Mouse (Mus musculus) ovary, postnatal 14 days (tissue): Measurements from ENCODE around the gene Prex1.

Source experiments
- DNase-seq: peaks from one replicate; pipeline ENCODE4 v3.0.0; 2022; ENCODE audit warnings: low spot score

The Prex1 gene

DNA sequence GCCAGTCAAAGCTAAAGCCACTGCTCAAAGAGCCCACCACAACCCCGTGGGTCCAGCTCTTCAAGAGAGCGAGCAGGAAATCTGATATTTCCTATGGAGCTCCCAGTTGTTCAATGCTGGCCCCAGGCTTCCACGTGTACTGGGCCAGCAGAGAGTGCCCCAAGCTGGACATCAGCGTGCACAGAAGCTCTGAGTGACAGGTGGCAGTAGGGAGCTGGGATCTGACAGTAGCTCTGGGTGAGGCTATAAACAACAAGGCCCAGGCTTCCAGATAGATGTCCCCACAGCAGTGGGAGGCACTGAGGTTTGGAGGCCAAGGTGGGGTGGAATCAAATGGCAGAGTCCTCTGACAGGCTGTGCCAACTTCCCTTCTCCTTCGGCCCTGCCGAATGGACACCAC, 107.6 kb downstream of the Prex1 start:
- no peak for DNase-seq

- DNase-seq = no peak
Measured at GRCm38 (mm10) chr2:166605164-166605831, 108.3 kb downstream of the Prex1 start.

DNA sequence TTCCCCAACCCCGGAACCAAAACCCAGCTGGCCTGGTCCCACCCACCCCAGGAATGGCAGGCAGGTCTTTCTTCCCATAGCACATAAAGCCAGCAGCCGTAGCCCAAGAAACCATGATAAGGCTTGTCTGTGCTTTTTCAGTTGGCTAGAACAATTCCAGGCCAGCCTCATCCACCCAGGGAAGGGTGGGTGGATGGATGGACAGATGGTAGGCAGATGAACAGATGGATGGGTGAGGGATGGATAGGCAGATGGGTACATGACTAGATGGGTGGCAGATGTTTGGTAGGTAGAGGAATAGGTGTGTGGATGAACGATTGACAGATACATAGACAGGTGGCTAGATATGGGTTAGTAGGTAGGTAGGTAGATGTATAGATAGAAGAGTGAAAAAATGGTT, 110.7 kb downstream of the Prex1 start:
- DNase-seq = no peak

- DNase-seq = no peak
Measured at GRCm38 (mm10) chr2:166601420-166601819, 112.2 kb downstream of the Prex1 start.

- DNase-seq = no peak
Measured at GRCm38 (mm10) chr2:166598453-166599155, 115.0 kb downstream of the Prex1 start.

GRCm38 (mm10) chr2:166597763-166598162, 115.9 kb downstream of the Prex1 start:
- no peak for DNase-seq

DNA sequence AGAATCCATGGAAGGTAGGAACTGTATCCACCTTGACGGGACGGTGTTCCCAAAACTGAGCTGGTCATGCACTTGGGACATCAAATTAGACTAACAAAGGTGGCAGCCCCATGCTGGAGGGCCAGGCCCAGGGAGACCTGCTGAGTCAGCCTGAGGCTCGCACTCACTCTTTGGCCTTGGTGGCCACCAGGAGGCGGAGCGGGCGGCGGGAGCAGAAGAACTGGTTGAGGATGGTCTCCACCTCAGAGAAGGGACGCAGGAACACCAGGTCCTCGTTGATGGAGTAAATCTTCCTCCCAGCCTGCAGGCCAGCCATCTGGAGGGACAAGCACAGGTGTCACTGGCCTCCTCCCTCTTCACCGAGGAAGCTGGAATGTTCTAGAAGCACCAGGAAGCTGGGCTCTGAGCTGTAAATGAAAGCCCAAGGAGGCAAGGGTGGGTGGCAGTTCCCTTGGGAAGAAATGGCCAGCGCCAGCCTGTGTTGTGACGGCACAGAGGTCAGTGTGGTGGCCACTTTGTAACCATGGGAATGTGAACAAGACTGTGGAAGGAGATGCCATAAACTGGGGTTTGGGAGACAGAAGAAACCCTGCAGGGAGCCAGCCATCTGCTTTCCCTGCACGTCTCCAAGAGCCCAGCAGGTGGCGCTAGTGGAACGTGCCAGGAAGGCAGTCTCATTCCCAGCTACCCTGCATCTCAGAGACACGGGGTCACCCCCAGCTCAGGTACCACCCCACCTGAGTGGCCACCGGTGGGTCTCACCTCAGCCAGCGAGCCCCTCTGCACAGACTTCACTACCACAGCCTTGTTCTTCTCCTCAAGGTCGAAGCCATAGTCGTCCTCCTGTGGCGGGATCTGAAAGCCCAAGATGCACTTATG, 121.4 kb downstream of the Prex1 start:
- peak; percentile 73 for DNase-seq

DNA sequence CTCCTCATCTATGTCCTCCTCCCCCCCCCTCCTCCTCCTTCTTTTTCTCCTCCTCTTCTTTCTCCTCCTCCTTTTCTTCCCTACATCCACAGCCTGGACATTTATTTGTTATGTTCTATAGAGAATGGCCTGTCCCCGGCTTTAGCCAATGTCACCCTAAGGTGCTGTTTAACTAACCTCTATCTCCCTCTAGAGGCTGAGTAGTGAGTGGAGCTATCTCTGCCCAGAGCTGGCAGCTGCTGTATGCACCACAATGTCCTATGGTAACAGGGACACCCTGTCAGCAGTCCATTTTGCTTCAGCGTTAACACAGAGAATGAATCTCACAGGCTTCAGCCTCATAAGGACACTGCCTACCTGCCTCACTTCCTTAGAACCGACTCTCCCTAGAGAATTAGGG, 129.1 kb downstream of the Prex1 start:
- DNase-seq = no peak

- no peak for DNase-seq
Measured at GRCm38 (mm10) chr2:166583292-166583691, 130.3 kb downstream of the Prex1 start.

DNA sequence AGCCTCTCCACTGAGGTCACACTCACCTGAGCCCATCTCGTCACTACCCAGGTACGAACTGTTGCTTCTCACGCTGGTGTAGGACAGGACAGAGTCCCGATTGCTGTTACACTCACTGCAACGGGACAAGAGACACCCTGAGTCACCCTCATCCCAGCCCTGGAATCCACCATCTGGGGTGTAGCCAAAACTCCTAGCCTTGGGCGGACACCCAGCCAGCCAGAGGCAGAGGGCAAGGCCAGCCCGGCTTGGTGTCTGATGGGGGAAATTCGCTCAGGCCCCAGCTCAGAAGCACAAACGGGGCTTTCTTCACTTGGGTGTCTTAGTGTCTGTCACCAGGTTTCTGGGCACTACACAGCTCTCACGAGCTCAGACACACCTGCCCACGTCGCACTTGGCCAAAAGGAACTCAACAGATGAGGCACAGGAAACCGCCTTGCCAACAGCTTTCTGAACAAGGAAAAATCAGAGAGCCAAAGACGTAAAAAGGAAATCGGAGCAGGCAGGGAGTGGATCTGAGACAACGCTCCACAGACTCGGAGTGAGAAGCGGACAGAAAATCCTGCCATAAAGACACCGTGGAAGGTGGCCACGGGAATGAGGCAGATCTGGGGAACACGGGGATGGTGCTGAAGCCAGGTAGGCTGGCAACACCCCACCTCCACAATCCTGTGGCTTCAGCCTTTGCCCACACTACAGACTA, 131.6 kb downstream of the Prex1 start:
- DNase-seq = no peak

DNA sequence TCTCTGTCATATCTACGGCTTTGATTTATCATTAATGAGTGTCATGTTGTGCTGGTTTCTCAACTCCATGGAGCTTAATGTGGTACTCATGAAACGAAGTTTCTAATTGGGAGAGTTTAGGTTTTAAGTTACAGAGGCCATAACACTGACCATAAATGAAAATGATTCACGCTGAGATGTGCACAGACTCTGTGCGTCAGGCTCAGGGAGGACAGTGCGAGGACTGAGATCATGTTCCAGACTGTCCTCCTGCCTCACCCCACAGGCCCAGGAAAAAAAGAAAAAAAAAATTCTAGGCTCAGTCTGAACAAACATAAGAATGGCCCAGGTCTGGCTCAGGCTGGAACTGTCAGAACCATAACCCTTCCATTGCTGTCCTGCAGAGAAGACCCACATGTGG, 133.8 kb downstream of the Prex1 start:
- no peak for DNase-seq

DNA sequence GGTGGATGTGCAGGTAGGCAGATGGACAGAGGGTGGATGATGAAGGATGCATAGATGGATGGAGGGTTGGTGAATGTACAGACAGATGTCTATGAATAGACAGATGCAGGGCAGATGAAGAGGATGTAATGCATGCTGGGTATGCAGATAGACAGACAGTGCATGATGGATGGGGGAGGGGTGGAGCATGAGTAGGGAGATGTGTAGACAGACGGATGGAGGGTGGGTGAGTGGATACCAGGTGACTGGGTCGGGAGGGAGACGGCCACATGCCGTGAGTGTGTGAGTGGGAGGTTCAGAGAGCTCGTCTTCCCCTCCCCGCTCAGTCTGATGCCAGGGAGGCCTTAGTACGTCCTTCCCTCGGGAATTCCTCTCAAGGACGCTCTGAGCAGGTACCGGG, 134.3 kb downstream of the Prex1 start:
- DNase-seq = no peak

GRCm38 (mm10) chr2:166575419-166575818, 138.2 kb downstream of the Prex1 start:
- no peak for DNase-seq

DNA sequence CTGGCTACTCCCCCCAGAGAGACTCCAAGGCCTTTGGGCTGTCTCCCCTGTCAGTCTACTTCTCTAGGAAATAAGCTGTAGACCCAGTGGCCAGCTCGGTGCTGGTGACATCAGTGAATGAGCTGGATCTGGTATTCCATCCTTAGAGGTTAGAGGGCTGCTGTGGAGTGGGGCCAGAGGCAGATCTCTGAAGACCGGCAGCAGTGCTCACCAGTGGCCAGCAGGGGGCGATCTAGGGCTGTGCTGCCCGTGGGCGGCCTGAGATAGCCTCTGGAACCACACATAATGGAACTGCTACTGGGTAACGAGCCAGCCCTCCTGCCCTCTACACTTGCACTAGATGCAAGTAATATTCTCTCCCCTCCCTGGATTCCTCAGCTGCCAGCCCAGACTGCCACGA, 138.7 kb downstream of the Prex1 start:
- DNase-seq = peak; percentile 62

GRCm38 (mm10) chr2:166573621-166574020, 140.0 kb downstream of the Prex1 start:
- DNase-seq = no peak

GRCm38 (mm10) chr2:166572297-166572696, 141.3 kb downstream of the Prex1 start:
- DNase-seq = no peak

GRCm38 (mm10) chr2:166569182-166569581, 144.4 kb downstream of the Prex1 start:
- no peak for DNase-seq

DNA sequence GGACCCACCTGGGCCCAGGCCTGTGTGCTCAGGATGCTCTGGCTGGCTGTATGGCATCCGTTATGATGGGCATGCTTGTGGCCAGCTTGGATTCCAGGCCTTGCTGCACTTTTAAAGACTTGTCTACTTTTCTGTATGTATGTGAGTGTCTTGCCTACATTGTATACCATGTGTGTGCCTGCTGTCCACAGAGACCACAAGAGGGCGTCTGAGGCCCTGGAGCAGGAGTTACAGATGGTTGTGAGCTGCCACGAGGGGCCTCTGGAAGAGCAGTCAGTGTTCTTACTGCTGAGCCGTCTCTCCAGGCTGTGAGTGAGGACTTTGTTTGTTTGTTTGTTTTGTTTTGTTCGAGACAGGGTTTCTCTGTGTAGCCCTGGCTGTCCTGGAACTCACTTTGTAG, 148.1 kb downstream of the Prex1 start:
- DNase-seq = no peak

DNA sequence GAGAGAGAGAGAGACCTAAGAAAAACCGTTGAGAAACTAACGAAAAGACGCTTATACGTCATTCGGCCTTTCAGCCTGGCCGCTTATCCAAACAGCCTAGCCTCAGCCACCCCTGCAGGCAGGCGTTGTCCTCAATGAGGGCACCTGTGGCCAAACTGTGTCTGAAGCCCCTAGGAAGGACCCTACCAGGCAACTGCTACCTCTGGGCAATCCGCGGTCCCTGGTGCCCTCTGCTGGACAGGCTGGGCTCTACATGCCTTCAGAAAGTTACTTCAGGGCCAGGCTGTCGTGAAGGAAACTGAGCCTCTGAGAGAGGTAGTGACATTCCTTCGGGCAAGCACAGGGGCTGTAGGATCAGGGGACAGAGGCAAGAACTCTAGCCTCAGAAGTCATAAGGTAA, 149.2 kb downstream of the Prex1 start:
- peak; percentile 60 for DNase-seq

DNA sequence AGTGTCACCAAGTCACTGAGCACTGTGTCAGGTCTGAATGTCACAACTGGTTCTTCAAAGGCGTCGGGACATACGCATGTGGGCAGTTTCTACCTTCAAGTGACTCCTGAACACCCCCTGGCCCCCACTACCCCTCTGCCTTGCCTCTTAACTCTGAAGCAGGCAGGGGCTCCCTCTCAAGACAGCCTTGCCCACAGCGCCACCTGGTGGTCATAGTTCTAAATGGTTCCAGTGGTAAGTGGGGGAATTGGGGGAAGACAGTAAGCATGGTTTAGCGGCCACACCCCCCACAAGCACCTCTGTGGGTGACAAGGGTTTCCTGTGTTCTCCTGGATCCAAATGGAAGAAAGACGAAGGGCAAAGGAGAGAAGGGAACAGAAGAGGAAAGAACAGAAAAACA, 149.7 kb downstream of the Prex1 start:
- peak; percentile 95 for DNase-seq

DNA sequence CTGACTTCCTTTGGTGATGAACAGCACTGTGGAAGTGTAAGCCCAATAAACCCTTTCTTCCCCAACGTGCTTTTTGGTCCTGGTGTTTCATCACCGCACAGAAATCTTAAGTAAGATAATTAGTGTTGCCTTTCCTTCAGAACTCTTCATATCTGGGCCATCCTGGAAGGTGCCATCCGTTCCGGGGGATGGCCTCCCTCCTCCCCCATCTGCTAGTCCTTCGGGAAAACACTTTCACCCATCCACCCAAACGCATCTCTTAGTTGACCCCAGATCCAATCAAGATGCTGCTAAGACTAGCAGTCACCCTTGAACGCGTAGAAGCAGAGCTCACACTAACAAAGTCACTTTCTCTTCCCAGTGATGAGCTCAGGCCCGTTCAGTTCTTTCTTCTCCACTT, 150.6 kb downstream of the Prex1 start:
- no peak for DNase-seq

DNA sequence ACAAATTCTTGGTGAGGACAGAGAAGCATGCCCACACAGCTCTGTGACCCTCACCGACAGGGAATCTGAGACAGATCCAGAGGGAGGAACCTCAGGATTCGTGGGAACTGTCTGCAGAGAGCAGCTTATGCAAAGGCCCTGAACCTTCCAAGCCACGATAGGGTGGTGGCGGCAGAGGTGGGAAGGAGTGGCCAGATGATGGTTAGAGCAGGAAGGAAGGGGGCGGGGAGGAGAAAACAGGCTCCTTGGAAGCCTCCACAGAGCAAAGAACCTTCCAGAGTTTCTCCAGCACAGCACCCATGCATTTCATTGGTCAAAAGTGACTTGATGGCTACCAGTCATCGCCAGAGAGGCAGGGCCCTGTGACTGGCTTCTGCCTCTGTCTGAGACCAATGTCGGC, 151.9 kb downstream of the Prex1 start:
- DNase-seq = no peak
